Mouse (Mus musculus) bone marrow, adult 2 months (tissue): ENCODE data around the gene Eif3k.

ENCODE experiments used
- CTCF ChIP-seq: fragments of 200-500 bp; IDR thresholded peaks from 2 replicates; pipeline ENCODE4 v1.5.1; 2011; ENCODE audit warnings: low read length, control low read depth; ENCODE audit not compliant: control insufficient read depth, insufficient read depth
- POLR2A ChIP-seq: fragments of 200-500 bp; IDR thresholded peaks from 2 replicates; pipeline ENCODE4 v1.6.1; 2011; ENCODE audit warnings: low read depth, mild to moderate bottlenecking, control low read depth, low read length, borderline replicate concordance; ENCODE audit not compliant: control insufficient read depth

DNA sequence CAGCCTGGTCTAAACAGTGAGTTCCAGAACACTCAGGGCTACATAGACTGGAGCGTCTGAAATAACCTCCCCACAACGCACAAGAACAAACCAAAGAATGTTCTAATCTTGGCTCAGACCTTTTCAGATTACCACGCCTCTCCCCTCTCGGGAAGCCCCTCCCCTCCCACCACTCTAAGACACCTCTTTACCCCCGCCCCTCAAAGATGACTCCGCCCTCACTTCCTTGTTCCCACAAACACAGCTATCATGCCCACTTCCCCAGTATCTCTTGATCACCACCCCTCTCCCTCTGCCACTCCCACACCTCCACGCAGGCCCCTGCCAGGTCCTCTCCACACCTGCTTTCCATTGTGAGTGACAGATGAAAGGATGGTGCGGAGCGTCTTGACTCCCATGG lies 27.1 kb upstream of the Eif3k start:
- no peak for TF ChIP-seq POLR2A
- no peak for TF ChIP-seq CTCF
